Mouse (Mus musculus) gastrocnemius, adult 8-10 months (tissue): ENCODE measurements around the gene Pim1. TPM values are rescaled to one million over a fixed set of nuclear protein-coding genes. Genes with fewer than 3 reads are reported as not detected.
A peak's percentile ranks its signal among the peaks of the same experiment; 100 is the strongest.
"Not testable (repeated sequence)": the region's sequence is repeated elsewhere in the genome, so short reads cannot be mapped to it uniquely, and the experiment has no call there.

Experiments used
- DNase-seq, 2 experiments: peaks; one replicate each; pipeline ENCODE4 v3.0.0; 2022; ENCODE audit warnings: low spot score in 2 of 2
- total RNA-seq, 4 experiments: library from RNA; stranded (reverse); gene quantifications; 2 replicates each; pipeline ENCODE4 v1.2.4; 2022

Gene Pim1
- total RNA-seq = 10 to 100 TPM in 2 of 4 experiments, 1 to 10 TPM in 2; 8.6 to 18.9 (median 11.3) TPM

GRCm38 (mm10) chr17:29490713-29491581 is at the start of gene Pim1:
Gene Pim1, plus strand, starts transcription at chr17:29490753.
- DNase-seq = peak in 1 of 2 experiments; percentile 53

GRCm38 (mm10) chr17:29441562-29441961 is 49.0 kb upstream of the Pim1 start:
- no peak for DNase-seq

DNA sequence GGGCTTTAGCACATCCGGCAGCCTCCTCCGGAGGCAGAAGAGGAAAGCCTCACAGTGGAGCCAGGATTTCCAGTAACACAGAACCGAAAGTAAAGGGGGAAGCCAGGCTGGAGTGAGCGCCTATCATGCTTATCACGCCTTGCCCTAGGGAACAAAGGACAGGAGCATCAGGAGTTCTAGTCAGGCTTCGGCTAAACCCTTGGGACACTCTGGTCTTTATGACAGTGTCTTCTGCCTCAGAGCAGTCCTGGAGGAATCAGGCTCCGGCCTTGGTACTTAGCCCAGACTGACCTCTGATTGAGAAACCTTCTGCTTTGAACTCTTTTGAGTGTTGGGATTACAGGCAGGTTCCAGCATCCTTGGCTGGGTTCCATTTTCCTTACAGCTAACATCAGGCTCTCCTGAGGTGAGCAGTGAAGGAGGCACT is 48.4 kb upstream of the Pim1 start:
- no peak for DNase-seq

DNA sequence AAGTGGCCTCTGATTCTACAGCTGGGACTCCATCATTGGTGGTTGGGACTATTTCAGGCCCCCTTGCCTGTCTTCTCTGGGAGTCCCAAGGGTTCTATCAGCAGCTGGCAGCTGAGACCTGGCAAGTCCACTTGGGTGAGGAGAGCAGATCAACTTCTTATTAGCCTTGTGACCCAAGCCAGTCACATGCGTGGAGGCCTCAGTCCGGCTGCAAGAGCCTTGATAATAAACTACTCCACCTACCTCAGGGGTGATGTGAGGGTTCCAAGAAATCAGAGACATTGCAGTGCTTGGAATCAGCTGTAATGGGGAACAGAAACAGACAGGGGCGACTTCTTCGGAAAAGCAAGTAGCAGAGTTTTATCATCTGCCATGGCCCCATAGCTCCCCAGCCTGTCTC is 46.8 kb upstream of the Pim1 start:
- no peak for DNase-seq

DNA sequence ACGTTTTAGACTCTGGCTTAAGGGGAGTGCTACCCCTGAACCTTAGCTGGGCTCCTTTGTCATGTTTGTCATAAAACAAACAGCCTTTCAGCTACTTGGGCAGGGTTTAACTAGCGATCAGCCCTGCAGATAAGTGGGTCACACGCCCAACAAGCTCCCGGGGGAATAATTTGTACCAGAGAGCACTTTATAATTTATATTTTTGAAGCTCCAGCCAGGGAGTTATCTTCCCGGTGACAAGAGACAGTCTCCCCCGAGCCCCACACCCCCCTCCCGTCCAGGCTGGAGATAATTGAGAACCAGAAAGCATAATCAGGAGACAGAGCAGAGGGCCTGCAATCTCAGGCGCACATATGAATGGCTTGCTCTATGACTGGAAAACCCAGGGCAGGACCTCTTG is 45.5 kb upstream of the Pim1 start:
- DNase-seq = no peak

- DNase-seq = no peak
Observed at GRCm38 (mm10) chr17:29447323-29447722, 43.2 kb upstream of the Pim1 start.

DNA sequence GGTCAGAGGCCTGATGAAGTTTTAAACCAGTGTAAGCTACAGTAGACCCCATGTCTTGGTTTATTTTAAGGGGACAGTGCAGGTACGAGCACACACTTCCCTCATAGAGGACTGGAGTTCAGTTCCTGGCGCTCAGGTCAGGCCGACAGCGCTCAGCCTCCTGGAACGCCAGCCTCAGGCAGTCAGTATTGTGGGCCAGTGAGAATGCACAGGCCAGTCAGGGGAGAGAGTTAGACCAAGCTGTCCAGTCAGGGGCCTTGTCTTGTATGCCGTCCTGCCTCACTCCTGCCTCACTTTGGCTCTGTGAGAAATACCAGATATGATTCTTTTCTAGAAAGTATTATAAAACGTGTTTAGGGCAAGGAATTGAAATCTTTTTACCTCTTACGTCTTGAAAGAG is 42.5 kb upstream of the Pim1 start:
- DNase-seq = no peak

DNA sequence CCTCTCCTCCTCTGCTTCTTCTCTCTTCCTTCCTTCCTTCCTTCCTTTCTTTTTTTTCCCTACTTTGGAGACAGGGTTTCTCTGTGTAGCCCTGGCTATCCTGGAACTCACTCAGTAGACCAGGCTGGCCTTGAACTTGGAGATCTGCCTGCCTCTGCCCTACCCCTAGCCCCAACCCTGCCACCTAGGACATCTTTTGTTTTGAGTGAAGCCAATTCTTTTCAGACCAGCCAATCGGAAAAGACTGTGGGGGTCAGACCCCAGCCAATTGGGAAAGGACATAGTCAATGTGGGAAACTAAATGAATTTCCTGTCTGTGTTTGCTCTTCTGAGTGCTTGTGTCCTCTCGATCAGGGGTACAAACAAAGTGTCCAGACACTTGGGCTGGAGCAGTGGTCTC is 42.0 kb upstream of the Pim1 start:
- no peak for DNase-seq

DNA sequence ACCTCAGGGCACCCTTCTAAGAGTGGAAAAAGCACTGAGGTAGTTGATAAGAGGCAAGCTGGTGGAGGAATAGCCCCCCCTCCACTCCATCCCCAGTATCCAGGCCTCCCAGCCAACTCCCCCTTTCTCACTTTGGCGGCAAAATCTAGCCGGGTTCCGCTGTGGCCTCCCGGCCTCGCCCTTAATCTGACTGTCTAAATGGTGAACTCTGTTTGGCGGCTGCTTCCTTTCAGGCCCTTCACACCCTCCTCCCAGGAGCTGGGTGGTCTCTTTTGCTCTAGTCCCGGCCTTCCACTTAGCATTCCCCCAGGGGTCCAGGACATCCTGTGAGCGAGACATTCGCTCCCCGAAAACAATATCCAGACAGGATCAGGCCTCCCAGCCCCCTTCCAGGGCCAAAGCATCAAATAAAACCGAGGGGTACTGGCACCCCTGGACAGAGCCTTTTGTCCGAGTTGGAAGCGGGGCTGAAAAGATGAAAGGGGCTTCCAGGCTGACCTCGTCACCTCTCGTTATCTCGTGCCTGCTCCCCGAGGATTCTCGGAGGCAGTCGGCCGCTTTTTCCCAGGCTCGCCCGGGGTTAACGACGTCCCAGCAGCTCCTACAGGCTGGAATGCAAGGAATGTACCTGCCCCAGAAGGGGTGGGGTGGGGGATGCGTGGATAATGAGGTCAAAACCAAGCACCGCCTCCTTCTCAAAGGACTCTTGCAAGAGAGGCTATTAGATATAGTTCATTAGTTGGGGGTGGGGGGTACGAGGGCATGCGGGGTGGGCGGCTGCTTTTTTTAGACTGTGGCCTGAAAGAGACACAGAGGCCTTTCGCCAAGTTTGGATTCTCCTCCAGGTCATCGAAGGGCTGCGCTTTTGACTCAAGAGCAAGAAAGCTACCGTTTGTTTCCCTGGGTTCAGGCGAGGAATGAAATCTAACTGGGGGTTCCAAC is 39.4 kb upstream of the Pim1 start:
- no peak for DNase-seq

DNA sequence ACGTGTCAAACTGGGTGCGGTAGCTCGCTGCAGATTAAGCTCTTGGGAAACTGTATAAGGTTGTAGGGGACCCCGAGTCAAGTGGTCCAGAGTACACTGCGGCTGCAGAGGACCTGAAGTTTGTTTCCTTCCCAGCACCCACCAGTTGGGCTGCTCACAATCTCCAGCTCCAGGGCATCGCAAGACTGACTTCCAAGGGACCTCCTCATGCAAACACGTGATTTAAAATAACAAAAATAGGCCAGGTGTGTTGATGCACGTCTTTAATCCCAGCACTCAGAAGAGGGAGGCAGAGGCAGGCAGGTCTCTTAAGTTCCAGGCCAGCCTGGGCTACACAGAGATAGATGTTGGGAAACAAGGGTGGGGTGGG is 38.7 kb upstream of the Pim1 start:
- no peak for DNase-seq

DNA sequence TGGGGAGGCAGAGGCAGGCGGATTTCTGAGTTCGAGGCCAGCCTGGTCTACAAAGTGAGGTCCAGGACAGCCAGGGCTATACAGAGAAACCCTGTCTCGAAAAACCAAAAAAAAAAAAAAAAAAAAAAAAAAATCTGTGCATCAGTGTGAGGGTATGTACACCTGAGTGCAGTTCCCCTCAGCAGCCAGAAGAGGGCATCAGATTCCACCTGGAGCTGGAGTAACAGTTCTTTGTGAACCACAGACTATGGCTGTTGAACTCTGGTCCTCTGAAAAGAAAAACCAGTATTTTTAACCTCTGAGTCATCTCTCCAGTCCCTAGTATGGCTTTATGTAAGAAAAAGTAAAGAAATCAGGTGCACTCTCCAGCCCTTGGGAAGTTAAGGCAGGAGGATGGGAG is 36.4 kb upstream of the Pim1 start:
- DNase-seq = not testable (repeated sequence)

DNA sequence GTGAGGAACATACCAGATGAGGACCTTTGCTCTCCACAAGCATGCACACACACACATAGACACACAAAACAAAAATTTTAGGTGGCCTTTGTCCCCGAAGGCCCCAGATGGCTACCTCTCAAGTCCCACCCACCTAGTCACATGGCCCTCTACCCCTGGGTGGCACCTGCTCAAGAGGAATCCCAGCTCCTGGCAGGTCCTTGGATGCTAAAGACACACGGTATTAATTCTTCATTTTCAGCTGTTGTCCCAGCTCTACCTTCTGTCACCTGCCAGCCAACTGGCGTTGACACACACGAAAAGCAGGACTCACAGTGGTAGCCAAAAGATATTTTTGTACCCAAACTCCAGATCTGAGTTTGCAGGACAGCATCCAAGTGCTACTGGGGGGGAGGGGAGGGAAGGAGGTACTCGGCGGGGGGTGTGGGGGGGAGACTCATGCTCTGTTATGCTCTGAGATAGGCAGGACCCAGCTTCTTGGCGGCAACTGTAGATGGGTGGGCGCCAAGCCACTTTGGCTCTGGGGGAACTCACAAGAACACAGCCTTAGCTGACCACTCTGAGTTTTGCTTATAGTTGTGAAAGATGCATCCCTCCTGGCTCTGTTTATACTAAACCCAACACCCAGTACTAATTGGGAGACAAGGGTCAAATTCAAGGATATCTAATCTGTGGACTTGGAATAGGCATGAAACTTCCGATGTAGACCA is 35.0 kb upstream of the Pim1 start:
- DNase-seq = peak in 1 of 2 experiments; percentile 70

DNA sequence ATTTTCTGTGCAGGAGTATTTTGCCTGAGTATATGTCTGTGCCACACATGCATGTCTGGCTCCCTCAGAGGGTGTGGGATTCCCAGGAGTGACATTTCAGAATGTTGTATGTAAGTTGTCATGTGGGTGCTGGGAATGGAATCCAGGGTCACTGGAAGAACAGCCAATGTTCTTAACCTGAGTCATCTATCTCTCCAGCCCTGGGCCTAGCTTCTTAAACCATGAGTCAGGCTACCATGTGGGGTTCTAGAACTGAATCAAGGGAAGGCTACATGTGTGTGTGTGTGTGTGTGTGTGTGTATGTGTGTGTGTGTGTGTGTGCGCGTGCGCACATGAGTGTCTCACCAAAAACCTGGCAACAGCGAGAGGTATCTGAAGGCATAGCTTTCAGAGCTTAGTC is 34.1 kb upstream of the Pim1 start:
- no peak for DNase-seq

DNA sequence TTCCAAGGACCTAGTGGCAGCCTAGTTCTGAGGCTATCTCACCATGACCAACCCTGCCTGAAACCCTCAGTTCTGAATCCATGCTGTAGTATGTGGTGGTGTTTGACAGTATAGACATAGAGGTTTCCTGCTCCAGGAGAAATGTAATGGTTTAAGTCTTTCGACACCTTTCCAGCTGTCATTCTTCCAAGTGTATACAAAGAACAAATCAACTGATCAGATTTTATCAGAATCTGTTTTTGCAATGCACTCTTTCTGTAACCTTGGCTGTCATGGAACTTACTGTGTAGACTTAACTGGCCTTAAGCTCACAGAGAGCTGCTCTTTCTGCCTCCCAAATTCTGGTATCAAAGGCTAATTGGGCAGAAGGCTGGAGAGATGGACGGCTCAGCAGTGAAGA is 33.6 kb upstream of the Pim1 start:
- no peak for DNase-seq

DNA sequence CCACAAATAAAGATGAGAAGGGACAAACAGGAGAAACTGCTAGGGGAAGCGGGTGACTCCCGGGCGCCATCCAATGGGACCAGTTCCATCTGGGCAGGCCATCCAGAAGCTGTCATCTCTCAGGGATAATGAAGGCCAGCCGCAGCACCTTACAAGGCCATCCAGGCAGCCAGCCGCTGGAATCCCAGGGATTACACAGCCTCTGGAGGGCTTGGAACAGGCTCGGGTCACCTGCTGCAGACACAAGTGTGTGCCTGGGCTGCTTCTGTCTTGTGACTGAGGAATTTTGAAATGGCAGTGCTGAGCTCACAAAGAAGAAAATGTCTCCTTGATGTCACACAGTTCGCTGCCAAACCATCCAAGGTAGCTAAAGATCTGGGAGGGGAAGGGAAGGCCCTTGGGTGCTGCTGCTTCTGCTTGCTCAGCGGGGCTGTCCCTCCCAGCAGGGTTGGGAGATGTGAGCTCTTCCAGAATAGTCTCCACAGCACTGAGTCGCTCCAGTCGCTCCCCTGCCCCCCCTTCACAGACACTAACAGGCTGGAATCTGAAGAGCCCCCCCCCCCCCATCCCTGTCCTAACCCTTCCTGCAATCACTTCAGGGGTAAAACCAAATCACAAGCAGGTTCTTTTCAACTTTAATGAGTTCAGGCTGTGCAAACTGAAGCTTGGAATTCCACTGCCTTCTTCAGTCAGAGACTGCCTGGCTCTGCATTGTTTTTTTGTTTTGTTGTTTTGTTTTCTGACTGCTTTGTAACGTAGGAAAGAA is 32.6 kb upstream of the Pim1 start:
- peak; percentile 62 to 80 for DNase-seq

DNA sequence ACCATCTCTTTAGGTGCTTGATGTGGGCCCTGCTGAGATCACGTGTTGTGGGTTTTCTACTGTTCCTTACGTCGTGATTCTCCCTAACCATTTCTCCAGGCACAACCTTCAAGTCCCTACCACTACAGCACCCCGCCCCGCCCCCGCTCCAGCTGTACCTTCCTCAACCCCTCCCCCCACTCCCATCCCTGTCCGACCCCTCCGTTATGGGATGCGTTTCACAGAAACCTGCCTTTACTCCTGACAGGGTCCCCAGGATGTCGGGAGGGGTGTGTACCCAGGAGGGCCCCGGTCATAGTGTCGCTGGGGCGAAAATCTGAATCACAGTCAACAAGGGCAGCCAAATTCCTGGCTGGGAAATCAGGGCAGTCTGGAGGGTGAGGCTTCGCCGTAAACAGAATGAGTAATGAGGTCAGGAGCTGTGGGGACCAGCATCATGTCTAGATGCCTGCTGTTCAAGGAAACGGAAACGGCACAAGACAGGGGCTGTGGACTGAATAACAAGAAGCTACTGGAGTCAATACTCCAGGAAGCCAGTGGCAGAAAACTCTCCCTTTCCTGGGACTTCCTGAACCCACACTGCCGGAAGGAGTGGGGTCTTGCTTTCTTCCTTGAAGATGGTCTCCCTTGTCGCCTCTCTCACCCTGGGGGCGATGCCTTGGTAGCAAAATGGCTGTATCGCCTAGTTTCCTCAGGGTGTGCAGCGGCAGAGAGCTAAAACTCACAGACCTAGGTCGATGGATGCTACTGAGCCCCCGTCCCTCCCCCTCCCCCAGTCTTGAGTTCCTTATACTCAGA is 31.0 kb upstream of the Pim1 start:
- peak; percentile 35 to 49 for DNase-seq

DNA sequence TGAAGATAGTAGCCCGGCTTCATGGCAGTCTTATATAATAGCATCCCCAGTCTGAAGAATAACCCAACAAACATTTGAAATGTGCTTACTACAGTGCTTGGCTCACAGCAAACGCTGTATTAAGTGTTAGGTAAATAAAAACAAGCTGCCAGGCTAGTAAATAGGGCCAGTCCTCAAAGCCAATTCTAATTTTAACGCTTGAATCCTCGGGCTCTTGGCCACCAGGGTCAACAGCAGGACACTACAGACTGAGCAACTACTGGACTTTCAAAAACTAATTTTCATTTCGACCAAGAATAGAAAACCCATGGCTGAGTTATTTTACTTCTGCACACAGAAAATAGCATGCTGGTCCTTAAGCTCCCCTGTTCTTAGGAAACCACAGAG is 30.4 kb upstream of the Pim1 start:
- no peak for DNase-seq

- no peak for DNase-seq
Observed at GRCm38 (mm10) chr17:29463627-29464026, 26.9 kb upstream of the Pim1 start.

DNA sequence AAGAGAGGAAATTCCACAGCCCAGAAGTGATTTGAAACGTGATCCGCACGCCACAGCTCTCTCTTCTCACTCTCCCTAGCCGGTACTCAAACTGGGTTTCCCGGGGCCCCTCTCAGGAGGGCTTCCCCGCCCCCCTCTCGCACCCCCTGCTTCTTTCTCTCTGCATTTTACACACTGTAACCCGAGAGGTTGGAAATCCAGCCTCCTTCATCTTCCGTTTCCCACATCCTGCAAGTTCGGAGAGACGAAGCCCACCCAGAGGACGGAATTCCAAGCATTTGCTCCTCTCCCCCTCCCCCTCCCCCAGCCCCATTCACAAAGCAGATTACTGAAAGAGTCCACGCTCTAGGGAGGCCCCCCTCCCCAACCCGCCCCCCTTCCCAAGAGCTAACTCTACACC is 26.5 kb upstream of the Pim1 start:
- no peak for DNase-seq

GRCm38 (mm10) chr17:29464519-29465140 is 25.9 kb upstream of the Pim1 start:
- DNase-seq = no peak
